Mouse (Mus musculus) cerebellum, adult 9-11 months (tissue): ENCODE data around the gene Stat5a.

Experiments used
- DNase-seq: peaks from one replicate; pipeline ENCODE4 v3.0.0; 2022

The Stat5a gene

GRCm38 (mm10) chr11:100838894-100839293, 20.3 kb upstream of the Stat5a start:
- DNase-seq: no peak

DNA sequence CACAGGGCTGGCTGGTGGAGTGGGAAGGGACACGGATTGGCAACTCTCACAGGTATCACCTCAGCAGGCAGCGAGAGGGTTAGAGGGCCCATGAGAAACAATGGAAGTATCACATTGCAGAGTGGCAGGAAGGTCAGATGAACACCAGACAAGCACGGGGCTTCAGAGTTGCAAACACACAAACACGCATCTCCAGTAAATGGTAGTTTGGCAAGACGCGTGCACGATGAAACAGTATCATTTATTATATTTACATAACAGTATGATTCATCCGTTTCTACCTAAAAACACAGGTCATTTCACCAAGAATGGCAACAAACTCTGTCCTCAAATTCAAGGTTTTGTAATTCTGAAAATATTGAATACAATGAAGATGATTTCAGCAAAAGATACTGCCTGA, 19.6 kb upstream of the Stat5a start:
- no peak for DNase-seq

GRCm38 (mm10) chr11:100840866-100841265, 18.3 kb upstream of the Stat5a start:
- no peak for DNase-seq

DNA sequence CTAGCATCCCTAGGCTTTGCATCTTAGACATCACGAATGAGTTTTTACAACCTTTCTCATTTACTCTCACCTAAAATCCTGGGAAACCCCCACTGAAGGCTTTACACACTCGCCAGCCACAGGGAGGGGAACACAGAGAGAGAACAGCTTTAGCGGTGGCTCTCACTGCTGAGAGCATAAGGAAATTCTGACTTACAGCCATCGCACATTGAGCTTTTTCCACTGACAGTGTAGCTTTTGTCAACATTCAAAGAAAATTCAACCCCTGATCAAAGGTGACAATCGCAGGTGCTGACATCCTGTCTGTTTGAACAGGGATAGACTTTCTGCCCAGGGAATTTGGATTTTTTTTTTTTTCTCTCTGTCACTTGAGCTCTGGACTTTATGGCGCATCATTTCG, 17.1 kb upstream of the Stat5a start:
- DNase-seq: no peak

DNA sequence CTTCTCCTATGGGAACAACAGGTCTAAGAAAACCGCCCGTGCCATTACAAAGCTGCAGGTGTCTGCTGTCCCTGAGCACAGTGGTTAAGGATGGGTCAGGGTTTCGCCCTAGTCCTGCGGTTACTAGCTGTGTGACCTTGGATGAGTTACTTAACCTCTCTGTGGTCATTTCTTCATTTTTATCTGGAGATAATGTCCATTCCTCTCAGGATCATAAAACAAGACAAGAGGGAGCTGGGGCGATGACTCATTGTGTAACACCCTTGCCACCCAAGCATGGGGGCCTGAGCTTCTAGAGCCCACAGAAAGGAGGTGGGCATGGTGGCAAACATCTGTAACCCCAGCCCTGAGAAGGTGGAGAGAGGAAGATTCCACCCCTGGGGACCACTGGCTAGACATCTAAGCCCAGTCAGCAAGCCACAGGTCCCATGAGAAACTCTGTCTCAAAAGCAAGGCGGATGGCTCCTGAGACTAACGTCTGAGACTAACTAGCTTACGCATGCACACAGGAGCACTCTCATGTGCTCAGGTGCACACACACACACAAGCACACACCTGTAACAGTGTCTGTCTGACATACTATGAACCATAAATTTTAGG, 16.0 kb upstream of the Stat5a start:
- DNase-seq: no peak

DNA sequence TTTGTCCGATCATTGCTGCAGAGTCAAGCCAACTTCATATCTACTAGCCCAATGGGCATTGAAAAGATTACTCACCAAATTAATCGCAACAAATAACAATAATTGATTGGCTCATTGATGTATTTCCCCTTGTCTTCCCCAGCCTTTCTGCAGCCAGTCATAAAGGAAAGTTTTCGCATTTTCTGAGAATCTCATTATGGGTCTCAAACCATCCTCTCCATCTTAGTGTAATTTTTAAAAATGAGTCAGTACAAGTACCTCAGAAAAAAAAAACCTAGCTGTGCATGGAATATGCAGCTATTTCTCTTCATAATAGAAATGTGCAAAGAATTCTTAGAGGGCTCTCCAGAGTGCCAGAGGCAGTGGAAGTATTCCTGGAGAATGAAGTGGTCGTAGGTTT, 15.0 kb upstream of the Stat5a start:
- DNase-seq: no peak

GRCm38 (mm10) chr11:100845793-100846192, 13.4 kb upstream of the Stat5a start:
- DNase-seq: no peak

DNA sequence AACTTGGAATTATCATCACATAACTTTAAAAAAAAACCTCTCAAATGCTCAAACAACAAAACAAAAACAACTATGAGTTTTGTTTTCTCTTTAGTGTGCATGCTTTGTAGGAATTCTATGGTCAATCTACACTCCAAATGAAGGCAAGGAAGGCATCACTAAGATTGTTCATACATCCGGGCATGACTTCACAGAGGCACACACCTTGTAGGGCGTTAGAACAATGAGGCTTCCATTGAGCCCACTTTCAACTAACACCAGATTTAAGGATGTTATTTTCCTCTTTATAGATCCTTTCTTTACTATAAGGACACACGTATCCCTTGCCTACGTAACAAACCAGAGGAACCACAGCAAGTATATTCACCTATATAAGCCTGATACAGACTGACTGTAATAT, 11.6 kb upstream of the Stat5a start:
- DNase-seq: no peak

GRCm38 (mm10) chr11:100848080-100848479, 11.1 kb upstream of the Stat5a start:
- DNase-seq: no peak

DNA sequence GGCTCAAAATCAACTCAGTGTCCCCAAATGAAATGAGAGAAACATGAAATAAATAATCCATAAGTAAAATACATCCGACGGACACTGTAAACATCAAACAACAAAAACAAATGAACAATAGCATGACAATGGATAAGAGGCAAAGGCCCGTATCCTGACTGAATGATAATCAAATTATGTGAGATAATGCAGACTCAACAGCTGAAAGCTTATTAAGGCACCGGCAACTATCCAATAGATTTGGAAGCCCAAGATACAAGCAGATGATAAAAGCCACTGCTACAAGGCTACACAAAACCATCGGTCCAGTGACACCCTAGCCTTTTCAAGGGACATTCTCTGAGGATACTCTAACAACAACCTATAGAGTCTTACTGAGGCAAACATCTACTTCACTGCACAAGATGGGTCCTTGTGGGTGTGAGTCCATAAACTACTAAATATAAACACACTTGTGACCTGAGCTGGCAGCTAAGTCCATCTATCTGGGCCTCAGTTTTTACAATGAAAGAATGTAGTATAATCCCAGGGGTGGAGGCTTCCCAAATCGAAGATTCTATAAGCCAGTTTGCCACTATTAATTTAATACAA, 10.3 kb upstream of the Stat5a start:
- no peak for DNase-seq

DNA sequence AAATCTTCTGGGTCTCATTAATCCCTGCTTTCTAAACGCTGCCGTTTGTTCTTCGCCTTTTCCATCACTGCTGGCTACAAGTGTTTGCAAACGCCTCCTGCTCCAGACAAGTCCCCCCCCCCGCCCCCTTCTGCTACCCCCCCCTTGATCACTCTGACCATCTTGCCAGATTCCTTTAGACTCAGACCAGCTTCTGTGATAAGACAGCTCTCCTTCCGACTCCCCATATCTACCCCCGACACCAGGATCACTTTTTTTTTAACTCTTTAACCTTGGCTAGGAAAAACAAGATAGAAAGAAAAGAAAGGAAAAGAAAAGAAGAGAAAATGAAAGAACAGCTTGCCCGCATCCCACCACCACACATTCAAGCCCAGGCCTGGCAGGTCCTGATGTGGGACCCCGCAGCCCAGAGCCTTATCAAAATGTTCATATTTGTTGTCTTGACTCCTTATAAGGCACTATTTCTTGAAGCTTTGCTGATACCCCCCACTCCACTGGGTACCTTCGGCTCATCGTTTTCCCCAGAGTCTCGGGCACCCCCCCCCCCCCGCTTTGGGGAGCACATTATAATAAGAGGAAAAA, 9.6 kb upstream of the Stat5a start:
- no peak for DNase-seq

DNA sequence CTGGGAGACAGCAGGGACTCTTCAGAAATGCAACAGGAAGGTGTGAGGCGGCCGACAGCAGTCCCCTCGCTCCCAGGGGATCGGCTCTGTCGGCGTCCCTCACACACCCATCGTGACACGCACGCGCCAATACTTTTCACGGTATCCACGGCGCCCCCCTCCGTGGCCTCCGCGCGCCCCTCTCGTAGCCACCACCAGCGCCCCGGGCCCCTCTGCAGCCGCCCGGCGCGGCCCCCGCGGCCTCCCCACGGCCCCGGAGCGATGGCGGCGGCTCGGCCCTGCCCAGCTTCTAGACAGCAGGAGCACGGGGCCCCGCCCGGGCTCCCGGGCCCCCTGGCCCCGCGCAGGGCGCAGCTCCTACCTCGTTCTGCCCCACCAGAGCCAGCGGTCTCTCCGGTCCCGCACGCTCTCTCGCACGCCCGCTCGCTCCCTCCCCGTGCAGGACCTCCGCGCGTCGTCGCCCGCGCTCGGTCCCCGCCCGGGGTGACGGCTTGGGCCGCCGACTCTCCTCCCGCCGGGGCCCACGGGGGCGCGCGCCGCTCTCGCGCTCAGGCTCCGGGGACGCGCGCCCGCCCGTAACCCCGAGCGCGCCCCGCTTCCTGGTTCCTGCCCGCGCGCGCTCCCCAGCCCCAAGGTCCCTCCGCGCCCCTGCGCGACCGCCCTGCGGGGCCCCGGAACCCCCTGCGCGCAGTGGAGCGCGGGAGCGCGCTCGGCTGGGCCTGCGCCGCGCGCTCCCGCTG, 8.9 kb upstream of the Stat5a start, which contains the start of gene Stat5b:
TSS of gene Stat5b (minus strand) at position 687 of the 740 bp plus-strand sequence.
- peak; percentile 78 for DNase-seq

DNA sequence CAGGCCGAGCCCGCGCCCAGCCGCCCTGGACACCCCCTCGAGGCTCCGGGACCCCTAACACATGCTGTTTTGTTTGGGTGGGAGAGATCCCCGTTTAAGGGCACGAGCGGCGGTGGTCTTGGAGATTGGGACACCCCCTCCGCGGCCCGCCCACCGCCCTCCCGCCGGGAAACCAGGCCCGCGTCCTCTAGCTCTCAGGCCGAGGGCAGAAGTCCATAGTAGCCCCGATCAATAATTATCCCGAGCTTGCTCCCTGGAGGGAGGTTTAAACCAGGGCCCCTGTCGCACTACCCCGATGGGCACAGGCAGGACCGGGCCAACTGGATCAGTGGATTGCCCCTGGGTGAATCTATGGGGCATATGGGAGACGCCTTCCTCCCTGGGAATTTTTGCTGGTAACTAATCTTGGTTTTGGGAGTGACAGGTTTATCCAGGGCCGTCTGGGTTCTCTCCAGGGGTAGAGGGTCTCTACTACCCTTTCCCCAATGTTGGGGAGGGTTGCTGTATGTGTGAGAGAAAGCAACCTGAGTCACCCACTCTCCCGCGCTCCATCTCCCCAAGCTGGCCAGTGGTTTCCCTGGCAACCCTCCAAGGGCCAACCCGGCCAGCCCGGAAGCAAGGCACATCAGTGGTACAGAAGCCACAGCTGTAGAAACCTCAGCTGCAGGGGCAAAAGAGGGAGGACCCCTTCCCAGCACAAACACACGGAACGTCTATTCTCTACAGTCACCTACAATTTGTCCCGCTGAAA, 8.2 kb upstream of the Stat5a start:
- DNase-seq: peak; percentile 70

DNA sequence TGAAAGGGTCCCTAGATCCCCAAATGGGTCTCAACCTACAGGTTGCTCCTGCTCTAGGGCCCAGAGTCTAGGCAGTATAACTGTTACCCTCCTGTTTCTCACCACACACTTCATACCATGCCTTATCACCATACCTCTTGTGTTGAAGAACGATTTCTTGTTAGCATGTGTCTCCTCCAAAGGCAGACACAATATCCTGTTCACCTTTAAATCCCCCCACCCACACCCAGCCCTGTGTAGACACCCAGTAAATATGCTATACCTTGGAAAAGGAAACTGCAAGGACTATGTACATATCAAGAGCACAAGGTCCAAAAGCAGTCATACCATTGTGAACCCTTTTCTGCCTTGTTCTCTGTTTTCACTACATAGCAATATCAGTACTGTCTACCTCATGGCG, 7.1 kb upstream of the Stat5a start:
- DNase-seq: no peak

DNA sequence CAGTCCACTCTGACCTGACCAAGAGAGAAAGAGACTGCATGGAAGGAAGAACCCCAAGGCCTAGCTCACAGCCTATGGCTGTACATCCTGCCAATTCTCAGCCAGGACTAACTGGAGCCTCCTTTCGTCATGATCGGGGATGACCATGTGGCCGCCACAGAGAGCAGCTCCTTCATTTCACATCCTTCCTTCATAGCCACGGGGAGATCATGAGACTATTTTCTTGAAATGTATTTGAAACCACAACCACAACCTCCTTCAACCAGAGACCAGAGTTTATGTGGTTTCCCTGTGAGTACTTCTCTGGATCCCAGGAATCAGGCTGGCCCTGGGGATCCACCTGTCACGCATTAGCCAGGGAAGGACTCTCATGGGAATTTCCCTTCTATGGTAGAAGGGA, 6.1 kb upstream of the Stat5a start:
- DNase-seq: no peak

GRCm38 (mm10) chr11:100854268-100854667, 4.9 kb upstream of the Stat5a start:
- DNase-seq: no peak

DNA sequence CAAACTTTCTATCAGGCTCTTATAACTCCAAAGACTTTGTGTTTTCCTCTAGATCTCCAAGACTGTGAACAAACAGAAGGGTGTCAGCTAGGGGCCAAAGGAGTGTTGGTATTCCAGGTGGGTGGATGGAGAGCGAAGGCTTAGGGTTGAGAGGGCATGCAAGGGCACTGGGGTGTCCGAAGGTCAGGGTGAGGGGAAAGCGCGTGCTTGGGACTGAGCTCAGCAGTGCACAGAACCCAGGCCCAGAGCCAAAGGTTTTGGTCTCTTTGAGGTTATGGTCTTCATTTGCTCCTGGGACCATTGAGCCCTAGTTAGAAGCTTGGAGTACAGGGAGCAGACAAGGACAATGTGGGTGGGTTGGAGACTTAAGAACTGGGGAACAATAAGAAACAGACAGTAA, 4.0 kb upstream of the Stat5a start:
- DNase-seq: no peak

- DNase-seq: no peak
These were observed 1.2 kb upstream of the Stat5a start for GRCm38 (mm10) chr11:100857960-100858359.

DNA sequence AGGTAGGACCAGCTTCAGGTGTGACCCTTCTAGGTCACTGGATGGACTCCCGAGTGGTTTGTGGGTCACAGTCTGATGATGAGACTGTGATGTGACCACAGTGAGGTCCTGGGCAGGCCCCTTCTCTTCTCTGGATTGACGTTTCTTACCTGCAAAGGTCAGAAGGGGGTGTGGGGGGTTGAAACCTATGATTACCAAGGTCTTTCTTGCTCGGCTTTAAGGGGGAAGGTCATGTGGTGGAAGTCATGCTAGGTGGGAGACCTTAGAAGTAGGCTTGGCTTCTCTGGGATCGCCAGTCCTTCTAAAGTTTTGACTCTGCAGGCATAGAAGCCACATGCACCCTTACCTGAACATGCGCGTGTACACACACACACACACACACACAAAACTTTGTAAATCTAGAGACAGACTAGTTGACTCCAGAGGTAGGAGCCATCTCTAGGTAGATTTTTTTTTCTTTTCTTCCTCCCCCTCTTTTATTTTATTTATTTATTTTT, 476 bp downstream of the Stat5a start:
- no peak for DNase-seq

DNA sequence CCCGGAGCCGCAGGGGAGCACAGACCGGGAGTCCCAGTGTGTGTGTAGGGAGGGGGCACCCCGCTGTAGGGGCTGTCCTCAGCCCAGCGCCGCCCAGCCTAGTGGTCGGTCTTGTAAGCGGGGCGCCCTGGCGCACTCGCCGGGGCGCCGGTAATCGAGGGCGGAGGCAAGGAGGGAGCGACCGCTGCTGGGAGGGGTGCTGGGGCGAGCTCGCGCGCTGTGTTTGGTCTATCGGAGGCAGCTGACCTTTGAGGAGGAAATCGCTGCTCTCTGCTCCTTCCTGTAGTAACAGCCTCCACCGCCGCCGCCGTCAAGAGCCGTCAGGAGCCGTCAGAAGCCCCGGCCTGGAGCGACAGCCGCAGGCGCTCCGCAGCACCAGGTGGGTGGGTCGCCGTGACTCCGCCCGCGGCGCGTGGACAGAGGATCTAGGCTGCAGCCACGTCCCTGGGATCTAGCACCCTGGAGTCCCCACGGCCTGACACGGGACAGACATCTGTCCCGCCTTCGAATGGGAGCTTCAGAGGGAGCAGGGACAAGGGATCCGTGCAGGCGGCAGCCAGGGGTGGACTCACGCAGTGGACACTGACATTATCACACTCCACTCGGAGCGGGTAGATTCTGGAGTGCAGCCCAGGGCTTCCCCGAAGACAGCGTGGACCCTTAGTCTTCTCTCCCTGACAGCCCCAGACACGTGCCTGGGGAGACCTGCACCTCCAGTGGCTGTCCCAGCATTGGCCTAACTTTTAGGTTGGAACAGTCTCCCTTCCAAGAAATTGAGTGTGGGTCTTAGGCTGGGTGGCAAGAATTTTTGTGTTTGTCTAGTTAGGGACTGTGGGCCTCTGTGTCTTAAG, 1.3 kb downstream of the Stat5a start:
- DNase-seq: peak; percentile 66

GRCm38 (mm10) chr11:100861335-100861734, 2.2 kb downstream of the Stat5a start:
- no peak for DNase-seq

DNA sequence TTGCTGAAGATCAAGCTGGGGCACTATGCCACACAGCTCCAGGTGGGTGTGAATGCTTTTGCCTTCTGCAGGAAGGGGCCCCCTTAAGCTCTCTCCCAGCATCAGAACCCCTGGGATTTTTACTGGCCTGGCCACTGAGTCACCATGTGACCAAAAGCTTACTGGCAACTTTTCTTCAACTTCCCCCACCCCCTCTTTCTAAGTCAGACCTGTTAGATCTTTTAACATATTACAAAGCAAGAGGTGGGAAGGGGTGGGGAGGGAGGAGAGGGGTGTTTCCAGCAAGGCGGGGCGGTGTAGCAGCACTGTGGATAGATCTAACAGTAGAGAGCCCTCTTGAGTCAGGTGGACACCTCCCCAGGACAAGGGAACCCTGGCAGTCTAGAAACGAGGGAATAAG, 2.7 kb downstream of the Stat5a start:
- DNase-seq: no peak
